Mouse (Mus musculus) intestine, postnatal 0 days (tissue): Measurements from ENCODE around the gene Mrpl43. TPM values are rescaled to one million over a fixed set of nuclear protein-coding genes. Genes with fewer than 3 reads are reported as not detected.
A peak's percentile ranks its signal among the peaks of the same experiment; 100 is the strongest.

Source experiments
- ATAC-seq: fragments of 200-750 bp; cut with Nextera tagmentation; 2 replicates; pipeline ENCODE4 v1.8.0; 2017; ENCODE audit warnings: mild to moderate bottlenecking, moderate TSS enrichment, moderate library complexity
- H3K27ac ChIP-seq: fragments of 300-500 bp; sonication (generic); 2 replicates; pipeline ENCODE4 v1.5.1; 2014; ENCODE audit warnings: mild to moderate bottlenecking, low read depth, low read length, moderate library complexity
- H3K27me3 ChIP-seq: fragments of 300-500 bp; sonication (generic); replicated peaks from 2 replicates; pipeline ENCODE4 v1.6.1; 2014; ENCODE audit warnings: low read length, mixed read lengths; ENCODE audit not compliant: control insufficient read depth, insufficient read depth
- H3K36me3 ChIP-seq: fragments of 300-500 bp; sonication (generic); 2 replicates; pipeline ENCODE4 v1.6.1; 2014; ENCODE audit warnings: mild to moderate bottlenecking, moderate library complexity; ENCODE audit not compliant: control insufficient read depth, insufficient read depth
- H3K4me1 ChIP-seq: fragments of 300-500 bp; sonication (generic); replicated peaks from 2 replicates; pipeline ENCODE4 v1.6.1; 2014; ENCODE audit warnings: antibody characterized with exemption, low read length, mixed read lengths; ENCODE audit not compliant: control insufficient read depth, insufficient read depth
- H3K4me2 ChIP-seq: fragments of 300-500 bp; sonication (generic); replicated peaks from 2 replicates; pipeline ENCODE4 v1.6.1; 2014; ENCODE audit warnings: low read depth, mild to moderate bottlenecking, moderate library complexity
- H3K4me3 ChIP-seq: fragments of 300-500 bp; sonication (generic); 2 replicates; pipeline ENCODE4 v1.5.1; 2014; ENCODE audit warnings: low read depth, low read length
- H3K9ac ChIP-seq: fragments of 300-500 bp; sonication (generic); 2 replicates; pipeline ENCODE4 v1.6.1; 2014; ENCODE audit warnings: mild to moderate bottlenecking, low read depth, low read length
- H3K9me3 ChIP-seq: fragments of 300-500 bp; sonication (generic); 2 replicates; pipeline ENCODE4 v1.6.1; 2016; ENCODE audit warnings: mixed run types; ENCODE audit not compliant: control insufficient read depth
- CTCF ChIP-seq: sonication (generic); IDR thresholded peaks from 2 replicates; pipeline ENCODE4 v1.5.1; 2016; ENCODE audit warnings: low read depth, mild to moderate bottlenecking, control low read depth, antibody characterized with exemption, moderate library complexity
- WGBS: fragments of 180-500 bp; shearing (Covaris S2); extraction: QIAGEN DNeasy Blood & Tissue Kit; methylation state at CpG from one replicate; pipeline ENCODE4 v1.1.7; 2014; 5-methylcytosine and 5-hydroxymethylcytosine counted together
- polyA plus RNA-seq: library from polyadenylated mRNA; unstranded; fragments of >200 nt; fragmentation: Nextera tagmentation; extraction: Ambion mirVana; gene quantifications from 2 replicates; pipeline ENCODE4 v1.2.1, GENCODE M21; 2015

Gene Mrpl43
- polyA plus RNA-seq, 1 experiment from 2014 or later = 80.1 TPM

DNA sequence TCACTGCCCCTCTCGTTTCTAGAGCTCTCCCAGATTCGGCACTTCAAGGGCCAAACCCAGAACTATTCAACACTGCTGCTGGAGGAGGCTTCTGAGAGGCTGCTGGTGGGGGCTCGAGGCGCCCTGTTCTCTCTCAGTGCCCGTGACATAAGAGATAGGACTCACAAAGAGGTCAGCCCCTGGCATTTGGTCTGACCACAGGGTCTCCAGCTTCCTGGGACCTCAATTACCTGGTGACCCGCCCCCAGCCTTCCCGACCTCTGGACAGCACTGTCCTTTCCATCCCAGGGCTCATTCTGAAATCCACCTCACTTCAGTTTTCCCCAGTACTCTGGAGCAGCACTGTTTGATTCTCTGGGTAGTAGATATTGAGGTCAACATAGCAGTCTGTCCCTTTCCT, 13.5 kb downstream of the Mrpl43 start:
- WGBS = 59% methylated on average over 7 of the region's 7 CpGs
- H3K27ac ChIP-seq = peak overlapping the region; percentile 60
- no peak overlapping the region for H3K9ac ChIP-seq
- H3K4me1 ChIP-seq = 0 out of 2 replicates have a peak, but pooled peaks cover 12% of the 10 kb centered on the region
- H3K9me3 ChIP-seq = no peaks in the 10 kb centered on the region
- peaks cover 24% of the 10 kb centered on the region for H3K36me3 ChIP-seq
- H3K27me3 ChIP-seq = no peaks in the 10 kb centered on the region
- no peak for ATAC-seq
- H3K4me3 ChIP-seq = no peak overlapping the region
- no peak overlapping the region for H3K4me2 ChIP-seq
- no peak for TF ChIP-seq CTCF

DNA sequence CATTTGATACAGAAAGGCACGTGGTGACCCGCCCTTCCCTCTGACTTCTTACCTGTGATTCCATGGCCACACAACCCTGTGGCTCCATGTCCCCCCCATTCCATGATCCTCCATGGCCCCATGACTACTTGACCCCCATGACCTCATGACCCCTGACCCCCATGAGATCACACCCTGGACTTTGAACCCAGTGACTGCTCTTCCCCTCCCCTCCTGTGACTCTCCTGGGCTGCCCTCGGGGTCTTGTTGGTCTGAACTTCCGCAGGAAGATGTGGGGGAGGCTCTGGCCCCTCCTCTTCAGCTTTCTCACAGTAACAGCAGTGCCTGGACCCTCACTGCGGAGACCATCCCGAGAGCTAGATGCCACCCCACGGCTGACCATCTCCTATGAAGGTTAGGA, 14.0 kb downstream of the Mrpl43 start:
- Histone ChIP-seq H3K4me1 (0 out of 2 replicates have a peak, but pooled peaks cover 12% of the 10 kb centered on the region), H3K27me3 (no peaks in the 10 kb centered on the region), H3K9ac (no peak overlapping the region), H3K9me3 (no peaks in the 10 kb centered on the region), H3K4me3 (no peak overlapping the region), H3K27ac (peak overlapping the region; percentile 60), H3K4me2 (no peak overlapping the region), H3K36me3 (peaks cover 20% of the 10 kb centered on the region)
- 40% methylated on average over 7 of the region's 7 CpGs for WGBS
- TF ChIP-seq CTCF = no peak
- no peak for ATAC-seq

DNA sequence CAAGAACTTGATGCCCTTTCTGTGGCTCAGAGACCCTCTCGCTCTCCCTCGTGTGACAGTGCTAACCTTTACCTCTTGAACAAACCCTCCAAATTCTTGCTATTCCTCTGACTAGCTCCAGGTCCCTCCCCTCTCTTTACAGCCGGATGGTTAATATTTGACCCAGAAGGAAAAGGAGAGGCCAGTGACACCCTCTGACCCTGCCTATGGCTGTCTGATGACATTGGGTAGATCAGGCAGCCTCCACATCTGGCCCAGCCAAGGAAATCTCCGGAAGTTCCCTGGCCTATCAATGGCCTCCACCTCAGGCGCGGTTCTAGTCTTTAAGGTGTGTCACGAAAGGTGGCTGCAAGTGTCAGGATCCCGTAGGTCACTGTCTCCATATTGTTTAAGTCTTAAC, 15.2 kb downstream of the Mrpl43 start:
- Histone ChIP-seq H3K27me3 (no peaks in the 10 kb centered on the region), H3K4me3 (0 out of 2 replicates have a peak overlapping the region, but pooled peaks have one; percentile 60), H3K36me3 (peaks cover 14% of the 10 kb centered on the region), H3K9ac (no peak overlapping the region), H3K27ac (peak overlapping the region; percentile 91), H3K9me3 (no peaks in the 10 kb centered on the region), H3K4me2 (peak overlapping the region; percentile 95), H3K4me1 (0 out of 2 replicates have a peak, but pooled peaks cover 12% of the 10 kb centered on the region)
- peak; percentile 69 for ATAC-seq
- WGBS = 38% methylated on average over 8 of the region's 8 CpGs
- TF ChIP-seq CTCF = no peak

- WGBS = 4% methylated on average over 22 of the region's 22 CpGs
- H3K9me3 ChIP-seq = no peaks in the 10 kb centered on the region
- peak overlapping the region; percentile 91 for H3K27ac ChIP-seq
- no peak for TF ChIP-seq CTCF
- peak overlapping the region; percentile 60 for H3K4me3 ChIP-seq
- H3K4me2 ChIP-seq = peak overlapping the region; percentile 95
- ATAC-seq = no peak
- H3K27me3 ChIP-seq = no peaks in the 10 kb centered on the region
- H3K9ac ChIP-seq = peak overlapping the region; percentile 75
- H3K4me1 ChIP-seq = 0 out of 2 replicates have a peak, but pooled peaks cover 12% of the 10 kb centered on the region
- peaks cover 14% of the 10 kb centered on the region for H3K36me3 ChIP-seq
Measured at GRCm38 (mm10) chr19:44989567-44990495, 16.4 kb downstream of the Mrpl43 start.

DNA sequence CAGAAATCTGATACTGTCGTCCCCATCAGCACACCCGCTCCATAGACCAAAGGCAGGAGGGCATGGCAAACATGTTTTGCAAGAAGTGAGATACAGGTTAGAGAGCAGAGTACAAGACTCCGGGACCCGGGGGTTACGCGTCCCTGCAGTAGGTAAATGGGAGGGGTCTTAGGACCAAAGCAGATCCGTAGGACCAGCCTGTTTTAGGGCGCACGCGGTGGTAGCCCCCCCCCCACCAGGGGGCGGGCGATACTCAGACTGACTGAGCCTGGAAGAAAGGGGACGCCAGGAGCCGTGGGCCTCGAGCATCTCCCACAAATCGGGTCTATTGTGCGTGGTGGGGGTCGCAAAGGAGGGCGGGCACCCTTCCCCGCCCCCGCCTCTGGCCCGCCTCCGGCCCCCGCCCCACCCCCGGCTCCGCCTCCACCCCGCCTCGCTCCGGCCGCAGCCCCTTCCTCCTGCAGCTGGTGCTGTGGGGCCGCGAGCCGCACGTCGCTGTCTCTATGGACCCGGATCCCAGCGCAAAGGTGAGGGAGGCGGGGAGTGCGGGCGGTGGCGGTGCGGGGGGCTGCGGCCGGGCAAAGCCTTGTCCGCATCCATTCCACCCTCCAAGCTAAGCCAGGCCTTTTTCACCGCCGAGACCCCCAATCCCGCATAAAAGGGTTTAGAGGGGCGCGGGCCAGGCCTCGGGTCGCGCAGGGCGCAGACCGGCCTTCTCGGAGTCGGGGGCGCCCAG, 17.2 kb downstream of the Mrpl43 start, which contains the start of gene Sema4g:
Gene Sema4g, plus strand, starts transcription at position 271 of the 736 bp plus-strand sequence.
- peak within 1 kb of the TSS; percentile 60 for H3K4me3 ChIP-seq
- H3K4me2 ChIP-seq = peak within 1 kb of the TSS; percentile 95
- ATAC-seq = peak; percentile 14; the same call in 1 of the 2 replicates
- no peaks in the 10 kb centered on the region for H3K27me3 ChIP-seq
- peaks cover 11% of the 10 kb centered on the region for H3K36me3 ChIP-seq
- 0 out of 2 replicates have a peak, but pooled peaks cover 15% of the 10 kb centered on the region for H3K4me1 ChIP-seq
- peak; percentile 59 for TF ChIP-seq CTCF
- under 1% methylated on average over 52 of the region's 58 CpGs for WGBS
- peak within 1 kb of the TSS; percentile 91 for H3K27ac ChIP-seq
- no peaks in the 10 kb centered on the region for H3K9me3 ChIP-seq
- H3K9ac ChIP-seq = peak within 1 kb of the TSS; percentile 75

- peak overlapping the region; percentile 95 for H3K4me2 ChIP-seq
Measured at GRCm38 (mm10) chr19:44988321-44988720, 17.9 kb downstream of the Mrpl43 start.

More at GRCm38 (mm10) chr19:44988321-44988720, 17.9 kb downstream of the Mrpl43 start:
- Histone ChIP-seq H3K36me3 (peaks cover 10% of the 10 kb centered on the region; the same call in 1 of the 2 replicates), H3K27ac (peak overlapping the region; percentile 91), H3K4me1 (0 out of 2 replicates have a peak, but pooled peaks cover 16% of the 10 kb centered on the region), H3K9ac (no peak overlapping the region), H3K27me3 (no peaks in the 10 kb centered on the region), H3K4me3 (peak overlapping the region; percentile 60; the same call in 1 of the 2 replicates), H3K9me3 (no peaks in the 10 kb centered on the region)
- ATAC-seq = no peak
- WGBS = 24% methylated on average over 9 of the region's 9 CpGs
- no peak for TF ChIP-seq CTCF
